Comparison of ENCODE assay signal across 20 mouse cellular contexts in genomic region chr1:155608524-155608923, GRCm38 (mm10). TPM values are rescaled to one million over a fixed set of nuclear protein-coding genes. Genes with fewer than 3 reads are reported as not detected.
A peak's percentile ranks its signal among the peaks of the same experiment; 100 is the strongest.
DNase-seq lines count a peak whose midpoint lies in the region; ATAC-seq lines count a peak whose summit lies in the region.
"Had no signal": no experiment of that assay in that cellular context is flagged by ENCODE, and none has a peak within 500 bp of the region (broad histone marks: within the 10 kb centered on the region; RNA-seq: fewer than 3 reads in every experiment).

No protein-coding gene starts in this region.

- ATAC-seq in frontal cortex, adult (ENCODE audit: low TSS enrichment): peak; percentile 73
- ATAC-seq: activated CD4-positive, CD25-positive, alpha-beta regulatory T cell, adult 4 months; CD4-positive, CD25-positive, alpha-beta regulatory T cell, adult 4 months; Patski had no signal

- intact Hi-C loops in heart, postnatal 25 days (cut with DNase I): no loop called here

- no peak for DNase-seq in frontal cortex, postnatal 25 days (ENCODE audit: low spot score in 2 of 2)
- peak; percentile 57 for DNase-seq in brain, adult 2 months (ENCODE audit: low read depth, low spot score)
- DNase-seq in telencephalon, adult 2 months (ENCODE audit: low read depth, low spot score): peak; percentile 21
- DNase-seq in heart, postnatal 25 days (ENCODE audit: low spot score): no peak
- DNase-seq in right cerebral cortex, postnatal 14 days: no peak
- DNase-seq: adrenal gland, adult 2 months; adrenal gland, adult 8-10 months; adrenal gland, postnatal 10 days; adrenal gland, postnatal 14 days; adrenal gland, postnatal 25 days; adrenal gland, postnatal 36 days; B cell, adult 2 months; cerebellum, adult 11 months; cerebellum, adult 11-12 months; cerebellum, adult 18-20 months; cerebellum, adult 2 months had no signal

RNA-seq across cellular contexts. Expression of gene Acbd6, which starts 50.6 kb away (rescaled TPM):
- 10 to 100 TPM; 57.5 to 59.3 TPM for total RNA-seq in heart, postnatal 25 days (2021)

Comparison
In these comparisons a context has a peak if more than half of its experiments do, and no peak if none do; other contexts are left out.
1. DNase-seq: peak in brain, adult 2 months (single experiment) and telencephalon, adult 2 months (single experiment); none in frontal cortex, postnatal 25 days (0 of 2), heart, postnatal 25 days (single experiment) and right cerebral cortex, postnatal 14 days (single experiment).